Mouse (Mus musculus) left cerebral cortex, postnatal 14 days (tissue): ENCODE measurements around the gene Lum. TPM values are rescaled to one million over a fixed set of nuclear protein-coding genes. Genes with fewer than 3 reads are reported as not detected.

Source experiments
- DNase-seq, 2 experiments: peaks; one replicate each; pipeline ENCODE4 v3.0.0; 2021 to 2022; ENCODE audit warnings: low spot score in 2 of 2, mixed read lengths in 1 of 2
- intact Hi-C: fragments of 180-260 bp; cut with DNase I; formaldehyde crosslinking; loops from one replicate; pipeline ENCODE4 v1.15.1; 2025
- long read RNA-seq, 2 experiments: library from polyadenylated mRNA; stranded (forward); transcript quantifications; one replicate each; pipeline ENCODE4 v2.0.0; 2021
- total RNA-seq, 2 experiments: library from RNA; stranded (reverse); gene quantifications; 2 replicates each; pipeline ENCODE4 v1.2.3; 2021

Lum gene
- total RNA-seq = 1 to 10 TPM; 3.9 TPM
- long read RNA-seq, experiment 1, transcript Lum-201 (3 exons, 2,448 nt) = major isoform, 6 of 6 reads
- long read RNA-seq, experiment 1, partial matches to known transcripts = 0 of 6 reads
- long read RNA-seq, experiment 1, other reads (novel, unspliced or antisense) = 0 of 6 reads
- long read RNA-seq, experiment 2, transcript Lum-201 (3 exons, 2,448 nt) = major isoform, 11 of 12 reads
- long read RNA-seq, experiment 2, partial matches to known transcripts = 0 of 12 reads
- long read RNA-seq, experiment 2, other reads (novel, unspliced or antisense) = 1 of 12 reads

DNA sequence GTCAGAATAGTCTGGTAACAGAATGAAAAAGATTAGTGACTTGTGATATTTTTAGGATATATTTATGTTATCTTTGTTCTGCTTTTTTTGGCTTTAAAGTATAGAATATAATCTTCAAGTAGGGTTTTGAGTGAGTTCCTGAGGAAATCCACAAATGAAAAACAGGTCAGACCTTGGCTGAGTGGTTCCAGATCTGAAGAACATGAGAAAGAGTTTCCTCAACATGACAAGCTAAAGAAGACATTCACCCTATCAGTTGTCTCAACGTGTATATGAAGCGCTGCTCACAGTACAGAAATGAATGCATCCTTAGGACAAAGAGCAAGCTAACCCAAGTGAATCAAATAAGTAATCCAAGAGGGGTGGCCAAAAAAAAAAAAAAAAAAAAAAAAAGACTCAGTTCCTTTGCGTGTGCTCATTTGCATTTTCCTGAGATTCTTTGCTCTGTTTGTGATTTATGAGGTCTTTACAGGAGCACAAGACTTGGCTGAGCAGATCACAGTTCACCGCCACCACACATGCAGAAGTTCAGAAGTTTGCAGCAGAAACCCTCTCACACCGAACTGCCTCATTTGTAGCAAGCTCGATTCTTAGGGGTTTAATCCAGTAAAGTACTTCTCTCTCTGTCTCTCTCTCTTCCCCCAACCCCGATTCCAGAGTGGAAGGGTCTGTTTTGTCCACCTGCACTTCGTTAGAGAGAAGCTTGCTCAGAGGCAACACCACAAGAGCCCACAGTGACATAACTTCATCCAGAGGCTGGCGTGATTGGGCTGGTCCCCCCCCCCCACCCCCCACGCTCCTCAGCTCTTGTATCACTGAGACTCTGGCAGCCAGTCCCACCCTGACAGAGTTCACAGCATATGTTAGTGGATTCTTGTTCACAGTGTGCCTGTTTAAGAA, at the start of gene Lum:
Gene Lum, plus strand, starts transcription at position 172 of the 900 bp plus-strand sequence.
- intact Hi-C loops = no loop called here
- no peak for DNase-seq

DNA sequence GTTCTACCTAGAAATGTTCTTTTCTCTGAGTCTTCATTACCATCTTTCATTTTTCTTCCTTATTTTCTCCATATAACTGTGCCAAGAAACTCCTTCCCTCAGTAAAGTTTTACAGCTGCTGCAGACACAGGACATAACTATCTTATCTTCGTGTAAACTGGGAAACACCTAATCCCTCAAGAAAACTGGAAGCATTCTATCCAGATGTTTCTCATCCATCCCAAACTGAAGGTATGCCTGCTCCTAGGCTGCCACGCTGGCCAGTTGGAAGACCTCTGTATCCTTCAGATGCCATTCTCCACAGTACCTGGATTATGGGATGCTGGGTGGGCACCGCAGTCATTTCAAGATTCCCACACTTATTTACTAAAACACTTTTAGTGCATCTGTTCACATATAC, 41.6 kb upstream of the Lum start:
- DNase-seq = no peak
- intact Hi-C loops = no loop called here

DNA sequence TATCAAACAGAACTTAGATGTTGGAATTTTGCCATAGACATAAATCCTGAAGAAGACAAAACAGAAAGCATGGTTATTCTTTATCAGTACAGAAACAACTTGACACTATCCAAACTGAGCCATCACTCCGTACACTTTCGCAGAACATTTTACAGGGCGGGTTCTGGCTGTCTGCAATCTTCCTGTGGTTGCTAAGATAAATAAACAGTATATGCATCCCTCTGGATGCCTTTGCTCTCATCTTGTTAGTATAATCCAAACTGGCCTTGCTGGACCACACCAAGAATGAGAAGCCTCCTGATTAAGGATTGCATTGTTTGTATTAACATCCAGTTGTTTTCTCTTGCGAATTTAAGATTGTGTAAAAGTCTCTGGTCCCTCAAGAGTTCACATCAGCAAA, 29.2 kb upstream of the Lum start:
- DNase-seq = no peak

DNA sequence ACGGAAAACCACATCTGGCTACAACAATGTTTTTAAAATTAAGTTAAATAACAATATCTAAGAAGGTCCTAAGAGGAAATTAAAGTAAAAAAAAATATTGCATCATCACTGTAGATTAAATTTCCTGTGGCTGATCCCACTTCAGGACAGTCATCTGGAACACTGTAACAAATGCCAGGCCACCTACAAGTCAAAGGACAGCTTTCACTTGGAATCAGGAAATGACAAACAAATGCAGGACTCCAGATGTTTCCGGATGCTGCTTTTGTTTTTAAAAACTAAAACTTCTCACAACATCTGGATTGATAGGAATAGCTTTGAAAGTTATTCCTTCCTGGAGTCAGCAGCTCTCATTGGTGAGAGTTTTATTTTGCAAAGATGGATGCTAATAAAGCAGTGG, 28.0 kb upstream of the Lum start:
- intact Hi-C loops = no loop called here
- no peak for DNase-seq

More for the DNA sequence above, 29.2 kb upstream of the Lum start:
- intact Hi-C loops = no loop called here

DNA sequence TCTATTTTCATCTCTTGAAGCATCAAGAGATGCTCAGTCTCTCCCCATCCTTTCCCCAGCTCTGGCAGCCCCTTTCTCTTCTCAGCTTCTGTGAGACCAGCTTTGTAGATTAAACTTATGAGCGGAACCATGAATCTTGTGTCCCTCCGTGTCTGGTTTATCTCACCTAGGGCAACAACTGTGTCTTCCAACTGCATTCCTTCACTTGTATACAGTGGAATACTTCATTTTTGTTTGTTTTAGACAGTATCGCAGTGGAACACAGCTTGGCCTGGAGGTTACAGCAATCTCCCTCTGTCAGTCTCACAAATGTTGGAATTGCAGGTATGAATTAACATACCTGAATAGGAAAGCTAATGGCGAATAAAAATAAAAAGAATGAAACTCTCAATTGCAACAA, 26.7 kb upstream of the Lum start:
- DNase-seq = no peak
- intact Hi-C loops = no loop called here

DNA sequence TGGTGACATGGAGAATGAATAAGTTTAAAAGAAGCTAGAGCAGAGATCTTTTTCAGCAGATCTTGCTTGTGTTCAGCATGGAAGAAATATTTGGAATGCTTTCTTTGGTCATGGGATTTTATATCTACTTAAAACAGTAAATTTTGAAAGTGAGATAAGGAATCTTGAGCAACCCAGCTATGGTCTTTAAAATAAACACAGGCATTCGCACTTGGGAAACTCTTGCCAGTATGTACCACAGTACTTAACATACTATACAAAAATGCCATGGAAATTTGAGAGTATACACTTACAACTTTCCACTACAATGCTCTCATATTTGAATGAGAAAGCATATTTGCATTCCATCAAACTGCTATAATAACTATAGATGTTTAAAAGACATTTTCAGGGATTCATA, 17.2 kb upstream of the Lum start:
- no peak for DNase-seq
- intact Hi-C loops = no loop called here

DNA sequence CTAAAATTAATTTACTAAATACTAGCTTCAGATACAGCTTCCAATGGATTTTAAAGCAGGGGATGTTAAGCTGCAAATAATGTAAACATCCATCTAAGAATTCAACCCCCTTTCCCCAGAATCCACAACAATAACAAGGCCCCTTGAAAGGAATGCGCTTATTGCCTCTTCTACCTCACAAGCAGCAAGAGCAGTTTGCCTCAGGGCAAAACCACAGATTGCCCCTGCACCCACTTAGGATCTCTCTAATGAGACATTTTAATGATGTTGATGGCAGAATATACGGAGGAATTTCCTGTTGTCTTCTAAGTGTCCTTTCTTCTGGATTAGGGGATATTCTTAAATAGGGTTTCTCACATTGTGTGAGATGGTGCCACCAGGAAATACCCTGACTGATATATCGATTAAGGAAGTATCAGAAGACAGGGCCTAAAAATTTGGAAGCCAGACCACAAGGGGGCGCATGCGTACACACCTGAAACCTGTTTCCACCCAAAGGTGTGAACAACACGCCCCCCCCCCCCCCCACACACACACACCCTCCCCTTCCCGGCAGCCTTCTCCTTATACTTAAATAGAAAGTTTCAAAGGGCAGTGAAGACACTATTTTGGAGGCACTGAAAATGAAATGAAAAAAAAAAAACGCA, 2.7 kb downstream of the Lum start:
- DNase-seq = no peak
- intact Hi-C loops = no loop called here

DNA sequence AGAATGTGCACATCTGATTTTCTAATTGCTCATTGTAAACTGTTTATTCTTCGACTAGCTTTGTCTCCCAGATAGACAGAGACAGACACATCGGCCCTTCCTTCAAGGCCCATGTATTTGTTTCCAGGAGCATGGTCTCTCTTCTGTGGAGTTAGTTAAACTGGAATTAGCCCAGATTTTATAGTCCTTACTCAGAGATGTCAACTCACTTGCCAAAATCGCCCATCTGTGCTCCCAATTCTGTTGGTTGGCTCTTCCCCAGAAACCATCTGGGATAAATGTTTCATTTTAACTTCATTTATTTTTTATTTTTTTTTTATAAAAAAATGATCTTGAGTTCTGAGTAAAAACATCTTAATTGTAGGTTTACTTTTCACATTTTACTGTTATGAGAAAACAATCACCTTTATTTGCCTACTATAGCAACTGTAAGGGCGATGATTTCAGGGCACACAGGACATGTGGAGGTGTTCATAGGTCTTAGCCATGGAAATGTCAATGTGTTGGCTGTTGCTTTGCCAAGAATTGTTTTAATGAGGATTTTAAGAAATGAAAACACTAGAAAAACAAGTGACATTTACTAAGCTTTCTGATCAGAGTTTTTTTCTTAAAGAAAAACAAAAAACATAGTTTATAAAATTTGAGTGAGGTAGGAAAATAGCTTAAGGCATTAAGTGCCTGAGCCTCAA, 17.8 kb downstream of the Lum start:
- DNase-seq = peak; percentile 51 to 54
- intact Hi-C loops = no loop called here

DNA sequence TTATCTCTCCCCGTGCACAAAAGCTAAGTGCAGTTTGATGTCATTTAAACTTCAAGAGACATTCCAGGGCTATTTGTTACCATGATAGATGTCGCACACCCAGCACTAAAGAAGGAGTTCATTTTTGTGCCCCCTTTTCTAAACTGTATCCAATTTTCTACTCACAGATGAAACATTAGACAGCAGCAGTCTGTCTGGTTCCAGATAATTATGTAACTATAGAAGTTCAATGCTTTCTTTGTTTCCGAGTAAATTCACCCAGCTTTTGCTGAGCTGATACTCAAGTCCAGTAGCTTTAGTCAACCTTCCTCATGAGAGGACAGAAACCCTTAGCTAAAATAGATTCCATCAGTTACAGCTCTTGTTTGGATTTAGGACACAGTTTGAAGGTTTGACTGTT, 19.2 kb downstream of the Lum start:
- intact Hi-C loops = no loop called here
- DNase-seq = no peak

DNA sequence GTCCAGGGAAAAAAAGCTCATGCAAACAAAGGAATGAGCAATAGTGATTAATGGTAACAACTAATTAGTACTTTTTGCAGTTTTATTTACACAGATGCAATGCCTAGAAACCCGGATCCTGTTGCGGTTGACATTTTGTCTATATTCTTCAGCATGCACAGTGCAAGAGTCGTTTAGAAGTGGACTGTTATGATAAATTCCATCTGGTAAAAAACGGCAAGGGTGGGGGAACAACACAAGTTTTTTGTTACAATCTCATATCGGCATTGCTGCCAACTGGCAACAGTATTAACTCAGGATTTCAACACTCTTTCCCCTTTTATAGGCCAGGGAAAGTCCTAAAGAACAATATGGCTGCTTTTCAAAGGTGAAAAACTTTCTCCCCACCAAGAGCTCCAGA, 22.2 kb downstream of the Lum start:
- DNase-seq = no peak

DNA sequence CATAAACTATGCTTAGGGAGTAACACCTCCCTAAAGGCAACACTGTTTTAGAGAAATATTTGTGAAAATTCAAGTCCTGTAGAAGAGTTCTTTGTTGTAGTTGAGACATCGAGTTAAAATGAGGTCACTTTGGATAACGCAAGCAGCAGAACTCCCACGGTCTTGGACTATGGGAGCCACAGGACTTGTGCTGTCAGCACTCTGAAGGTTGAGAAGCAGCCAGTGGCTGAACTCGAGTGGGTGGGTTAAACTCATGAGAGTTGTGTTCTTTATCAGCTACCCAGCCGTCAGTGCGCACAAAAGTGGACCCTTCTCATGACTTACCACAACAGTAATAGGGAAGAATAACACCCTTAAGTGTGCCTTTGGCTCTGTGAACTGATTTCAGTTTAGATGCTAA, 24.6 kb downstream of the Lum start:
- intact Hi-C loops = no loop called here
- no peak for DNase-seq

More for the DNA sequence above, 22.2 kb downstream of the Lum start:
- intact Hi-C loops = no loop called here

DNA sequence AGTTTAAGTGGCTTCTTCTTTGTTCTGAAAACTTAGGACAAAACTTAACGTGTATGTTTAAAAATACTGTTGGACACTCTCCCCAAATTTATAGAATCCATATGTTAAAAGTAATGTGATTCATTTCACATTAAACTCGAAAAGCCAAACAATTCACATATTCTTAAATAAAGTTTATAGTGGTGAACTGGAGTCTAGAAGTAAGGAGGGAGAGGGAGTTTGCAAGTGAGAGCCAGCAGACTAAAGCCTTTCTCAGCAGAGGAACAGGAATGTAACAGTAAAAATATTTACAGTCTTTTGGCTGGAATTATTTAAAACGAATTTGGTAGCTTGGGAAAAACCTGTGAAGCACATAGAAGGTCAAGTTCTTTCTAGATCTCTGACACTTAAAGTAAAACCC, 26.1 kb downstream of the Lum start:
- DNase-seq = no peak
- intact Hi-C loops = no loop called here

DNA sequence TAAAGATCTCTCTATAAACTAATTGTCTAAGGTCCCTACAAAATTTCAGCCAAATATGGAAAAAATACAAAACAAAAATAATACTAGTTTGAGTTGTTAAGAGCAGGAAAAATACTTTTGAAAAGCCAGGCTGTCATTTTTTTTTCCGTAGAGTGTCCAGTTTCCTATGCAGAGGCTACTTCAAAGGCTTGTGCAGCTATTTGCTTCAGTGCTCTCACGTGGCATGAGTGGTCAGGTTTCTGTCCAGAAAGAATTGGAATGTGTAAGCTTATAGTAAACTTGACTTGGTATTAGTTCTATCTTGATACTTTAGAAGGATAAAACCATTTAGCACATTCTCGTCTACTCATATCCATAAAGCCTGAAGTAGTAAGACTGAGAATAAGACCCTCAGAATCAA, 26.8 kb downstream of the Lum start:
- DNase-seq = no peak
- intact Hi-C loops = no loop called here

DNA sequence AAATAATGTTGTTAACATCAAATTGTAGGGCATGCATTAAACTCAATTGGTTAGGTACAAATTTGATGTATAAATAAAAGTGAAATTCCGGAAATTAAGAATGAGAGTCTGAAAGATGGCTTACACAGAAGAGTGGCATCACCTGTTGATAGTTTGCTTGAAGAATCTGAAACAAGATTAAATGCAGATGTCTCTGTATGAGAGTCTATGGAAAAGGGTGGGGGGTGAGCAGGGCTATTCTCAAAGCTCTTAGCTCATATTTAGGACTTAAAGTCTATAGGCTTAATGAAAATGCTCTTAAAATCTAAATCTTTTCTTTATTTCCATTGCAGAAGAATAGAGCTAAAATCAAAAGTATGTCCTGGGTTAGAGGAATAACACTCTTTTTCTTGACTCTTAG, 30.8 kb downstream of the Lum start:
- intact Hi-C loops = no loop called here

DNA sequence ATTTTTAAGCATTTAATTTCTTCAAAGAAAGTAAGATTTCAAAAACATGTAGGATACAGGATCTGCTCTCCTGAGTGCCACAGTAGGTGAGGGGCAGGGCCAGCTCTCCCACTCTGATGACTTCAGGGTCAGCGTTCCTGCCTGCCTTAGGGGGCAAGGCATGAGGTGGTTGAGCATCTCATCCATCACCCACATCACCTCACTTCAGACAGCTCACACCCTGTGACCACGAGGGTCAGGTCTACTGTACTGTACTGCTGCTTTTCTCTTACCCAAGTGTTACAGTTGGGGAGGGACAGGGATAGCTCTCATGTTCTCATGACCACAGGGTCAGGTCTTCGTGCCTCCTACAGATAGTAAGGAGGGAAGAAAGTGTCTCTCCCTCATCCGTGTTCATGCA, 36.8 kb downstream of the Lum start:
- intact Hi-C loops = no loop called here

More for the DNA sequence above, 30.8 kb downstream of the Lum start:
- no peak for DNase-seq

DNA sequence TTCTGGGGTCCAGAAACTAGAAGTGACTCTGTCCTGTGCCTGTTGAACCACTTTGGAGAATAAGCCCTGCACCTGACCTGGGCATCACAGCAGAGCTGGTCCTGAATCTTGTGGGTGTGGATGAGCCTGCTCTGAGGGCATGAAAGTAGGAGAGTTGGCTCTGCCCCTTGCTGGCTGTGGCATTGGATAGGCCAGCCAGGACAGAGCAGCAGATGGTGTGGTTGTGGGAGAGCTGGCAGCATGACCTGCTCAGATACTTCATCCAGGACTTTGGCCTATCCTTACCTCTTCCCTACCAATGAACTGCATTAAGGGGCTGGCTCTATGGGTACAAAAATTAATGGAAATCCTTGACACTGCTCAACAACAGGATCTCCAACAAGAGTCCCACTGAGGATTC, 38.3 kb downstream of the Lum start:
- no peak for DNase-seq

More for the DNA sequence above, 36.8 kb downstream of the Lum start:
- DNase-seq = no peak

DNA sequence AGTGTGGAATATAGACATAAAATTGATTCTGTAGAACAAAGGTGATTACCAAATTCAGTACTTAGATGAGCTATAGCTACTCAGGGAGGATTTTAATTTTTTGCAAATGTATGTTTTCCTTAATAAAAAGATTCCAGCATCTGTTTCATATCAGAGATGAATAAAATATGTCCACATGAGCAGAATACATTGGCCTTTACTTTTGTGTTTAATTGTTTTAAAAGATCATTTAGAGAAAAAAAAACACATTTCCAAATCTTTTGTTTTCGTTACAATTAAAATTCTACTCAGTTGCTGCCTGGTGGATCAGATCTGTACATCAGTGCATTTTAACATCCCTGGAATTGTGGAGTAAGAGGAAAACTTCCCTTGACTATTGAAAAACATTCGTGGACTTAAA, 41.7 kb downstream of the Lum start, which contains the start of gene Kera:
Gene Kera, plus strand, starts transcription at position 301 of the 400 bp plus-strand sequence.
- no peak for DNase-seq
- intact Hi-C loops = no loop called here

More for the DNA sequence above, 38.3 kb downstream of the Lum start:
- intact Hi-C loops = no loop called here
